Mouse (Mus musculus): ENCODE data around the gene St8sia1. TPM values are rescaled to one million over a fixed set of nuclear protein-coding genes. Genes with fewer than 3 reads are reported as not detected.

St8sia1 gene
- total and polyA plus RNA-seq, 3 experiments = 0.01 TPM; not detected in 2

DNA sequence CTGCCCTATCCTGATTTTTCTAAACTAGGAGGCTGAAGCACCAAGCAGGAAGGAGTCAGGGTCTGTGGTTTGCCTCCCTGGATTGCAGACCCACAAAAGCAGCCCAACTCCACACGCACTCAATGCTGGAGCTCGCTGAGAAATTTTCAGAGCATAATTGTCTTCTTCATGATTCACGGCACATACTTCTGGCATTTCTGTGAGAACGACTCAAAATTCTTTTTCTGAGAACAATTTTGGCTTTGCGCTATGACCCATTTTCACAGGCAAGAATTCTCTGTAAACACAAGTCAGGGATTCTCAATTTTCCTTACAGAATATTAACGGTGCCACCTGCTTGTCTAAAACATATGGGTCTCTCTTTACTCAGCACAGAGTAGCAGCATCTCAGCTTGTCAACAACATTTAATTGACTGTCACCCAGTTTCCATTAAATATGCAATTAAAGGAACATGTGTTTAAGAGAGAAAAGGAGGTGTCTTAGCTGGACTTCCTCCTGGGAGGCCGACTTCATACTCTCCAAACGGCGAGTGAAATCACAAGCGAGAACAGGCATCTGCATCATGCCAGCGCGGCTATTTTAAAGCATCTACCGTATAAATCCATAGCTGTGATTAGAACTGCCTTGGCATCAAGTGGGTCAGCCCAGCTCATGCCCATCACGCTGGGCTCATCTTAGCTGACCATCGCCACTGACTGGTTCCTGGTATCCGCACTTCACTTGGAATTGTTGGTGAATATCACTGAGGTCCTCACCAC lies 35.5 kb downstream of the St8sia1 start:
- no peaks in the 10 kb centered on the region for H3K27me3 ChIP-seq (ENCODE audit: control insufficient read depth in 1 of 2, insufficient read depth in 2 of 2, low read length in 2 of 2)
- no peaks in the 10 kb centered on the region for H3K36me3 ChIP-seq (ENCODE audit: control insufficient read depth in 1 of 2, insufficient read depth in 2 of 2, low read length in 2 of 2)
- DNase-seq (ENCODE audit: low read depth, low spot score) = no peak
- no peak overlapping the region for H3K4me3 ChIP-seq (ENCODE audit: control insufficient read depth in 1 of 2, insufficient read depth in 1 of 2, low read depth in 2 of 2, low read length in 2 of 2)
- H3K9me3 ChIP-seq (replicated peaks; ENCODE audit: insufficient read depth, low read length) = no peaks in the 10 kb centered on the region
- no peak overlapping the region for H3K9ac ChIP-seq (ENCODE audit: control insufficient read depth, low read depth, low read length, poor library complexity, severe bottlenecking)
- H3K27ac ChIP-seq (ENCODE audit: control insufficient read depth, low read depth, low read length) = no peak overlapping the region
- TF ChIP-seq NRF1 (IDR thresholded peaks at IDR 0.05; ENCODE audit: insufficient read depth, low read depth, low read length, poor library complexity, severe bottlenecking) (no peak), TAL1 (IDR thresholded peaks at IDR 0.05; ENCODE audit: low read length) (no peak), TCF12 (IDR thresholded peaks at IDR 0.05; ENCODE audit: low read depth, low read length) (no peak), KAT2A (conservative IDR thresholded peaks at IDR 0.05; ENCODE audit: low read depth, low read length) (no peak), MYB (IDR thresholded peaks at IDR 0.05; ENCODE audit: low read depth, low read length) (no peak), MEF2A (IDR thresholded peaks at IDR 0.05; ENCODE audit: extremely low read depth, insufficient replicate concordance, low read depth, low read length, poor library complexity, severe bottlenecking) (no peak), POLR2A (IDR thresholded peaks at IDR 0.05; ENCODE audit: control insufficient read depth in 1 of 2, insufficient read depth in 1 of 2, low read depth in 1 of 2, low read length in 2 of 2, poor library complexity in 1 of 2) (no peak), JUND (IDR thresholded peaks at IDR 0.05; ENCODE audit: low read depth, low read length) (no peak), RCOR1 (IDR thresholded peaks at IDR 0.05; ENCODE audit: low read depth, low read length) (no peak), MAZ (IDR thresholded peaks at IDR 0.05; ENCODE audit: low read depth, low read length) (no peak), GATA1 (IDR thresholded peaks at IDR 0.05; ENCODE audit: low read depth, low read length) (no peak), ZNF384 (IDR thresholded peaks at IDR 0.05; ENCODE audit: low read depth, low read length) (no peak), MYC (IDR thresholded peaks at IDR 0.05; ENCODE audit: low read depth, low read length) (no peak), USF2 (IDR thresholded peaks at IDR 0.05; ENCODE audit: borderline replicate concordance in 1 of 2, insufficient read depth in 1 of 2, low read depth in 1 of 2, low read length in 2 of 2) (no peak), ZKSCAN1 (IDR thresholded peaks at IDR 0.05; ENCODE audit: low read depth, low read length) (no peak), MAX (IDR thresholded peaks at IDR 0.05; ENCODE audit: low read length) (no peak), BHLHE40 (IDR thresholded peaks at IDR 0.05; ENCODE audit: borderline replicate concordance, low read depth, low read length) (no peak), POLR2AphosphoS2 (IDR thresholded peaks at IDR 0.05; ENCODE audit: low read length) (no peak), USF1 (IDR thresholded peaks at IDR 0.05; ENCODE audit: low read depth, low read length) (no peak)
- no peaks in the 10 kb centered on the region for H3K4me1 ChIP-seq (ENCODE audit: control insufficient read depth in 1 of 2, insufficient read depth in 2 of 2, low read length in 2 of 2)
- no peaks in the 10 kb centered on the region for H3K79me2 ChIP-seq (ENCODE audit: control insufficient read depth, insufficient read depth, low read length, poor library complexity)
